Mouse (Mus musculus) cerebellum, adult 8-10 months (tissue): ENCODE data around the gene Usp26.

Source experiments
- DNase-seq: peaks from one replicate; pipeline ENCODE4 v3.0.0; 2022

The Usp26 gene

DNA sequence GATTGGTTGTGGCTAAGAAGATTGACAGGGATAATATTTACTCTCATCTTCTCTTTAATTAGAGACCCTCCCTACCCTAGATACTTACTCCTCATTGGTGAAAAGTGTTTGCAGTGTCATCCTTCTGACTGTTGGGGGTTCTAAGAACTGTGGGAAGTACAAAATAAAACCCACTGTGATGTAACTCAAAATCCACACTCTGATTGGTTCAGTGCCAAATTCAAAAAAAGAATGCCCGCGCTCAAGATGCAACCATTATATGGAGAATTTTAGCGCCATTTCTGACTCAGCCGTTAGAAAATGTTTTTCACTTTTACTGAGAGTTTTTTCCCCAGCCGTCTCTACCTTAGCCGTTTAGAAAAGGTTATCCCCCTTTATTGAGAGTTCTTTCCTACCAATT is at the start of gene Usp26:
Gene Usp26 (minus strand): TSS at position 101 of the 400 bp plus-strand sequence.
- no peak for DNase-seq

DNA sequence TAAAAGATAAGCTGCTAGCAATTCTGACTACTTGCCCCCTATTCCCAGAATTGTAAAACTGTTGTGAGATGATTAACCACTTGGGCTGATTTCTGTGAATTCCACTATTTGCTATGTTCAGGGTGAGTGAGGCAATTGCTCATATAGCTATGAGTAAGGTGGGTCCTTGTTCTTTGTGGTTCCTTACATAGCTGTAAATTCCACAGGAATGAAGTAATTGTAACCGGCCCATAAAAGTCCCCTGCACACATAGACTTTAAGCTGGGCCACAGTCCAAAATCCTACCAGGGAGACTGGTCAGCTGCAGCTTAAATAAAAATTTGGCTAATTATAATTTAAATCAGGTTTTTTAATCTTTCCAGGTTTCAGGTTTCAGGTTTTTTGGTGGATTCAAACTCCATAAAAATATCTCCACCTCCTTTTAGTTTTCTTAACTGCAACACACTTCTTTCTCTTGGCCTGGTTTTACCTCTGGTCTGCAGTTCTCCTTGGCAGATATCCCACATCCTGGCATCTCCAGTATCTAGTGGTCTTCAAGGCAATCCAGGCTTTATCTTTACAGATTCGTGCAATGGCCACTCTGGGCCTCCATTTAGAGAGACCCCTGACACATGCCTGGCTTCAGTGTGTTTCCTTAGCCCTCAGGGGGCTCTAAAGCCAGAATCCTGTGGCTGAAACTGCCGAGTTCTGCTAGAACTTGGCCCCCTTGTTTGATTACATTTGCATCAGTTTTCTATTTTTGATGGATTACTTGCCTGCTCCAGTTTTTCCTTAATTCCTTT is 13.6 kb upstream of the Usp26 start:
- no peak for DNase-seq

DNA sequence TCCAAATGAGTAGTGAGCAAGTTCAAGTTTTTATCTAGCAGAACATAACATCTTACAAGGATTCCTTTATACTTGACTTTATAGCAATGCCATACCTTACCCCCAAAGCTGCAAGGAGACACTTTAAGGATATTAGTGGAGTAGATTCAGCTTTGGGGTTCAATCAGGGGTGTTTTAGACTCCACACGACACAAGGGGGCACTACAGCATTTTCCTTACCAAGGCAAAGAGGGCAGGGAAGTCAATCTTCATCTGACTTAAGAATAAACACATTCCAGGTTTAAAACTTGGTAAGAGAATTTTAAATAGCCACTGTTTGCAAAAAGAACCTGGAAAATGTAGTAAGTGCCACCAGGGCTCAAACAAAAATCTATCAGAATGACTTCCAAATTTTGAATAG is 33.6 kb downstream of the Usp26 start:
- DNase-seq = no peak

DNA sequence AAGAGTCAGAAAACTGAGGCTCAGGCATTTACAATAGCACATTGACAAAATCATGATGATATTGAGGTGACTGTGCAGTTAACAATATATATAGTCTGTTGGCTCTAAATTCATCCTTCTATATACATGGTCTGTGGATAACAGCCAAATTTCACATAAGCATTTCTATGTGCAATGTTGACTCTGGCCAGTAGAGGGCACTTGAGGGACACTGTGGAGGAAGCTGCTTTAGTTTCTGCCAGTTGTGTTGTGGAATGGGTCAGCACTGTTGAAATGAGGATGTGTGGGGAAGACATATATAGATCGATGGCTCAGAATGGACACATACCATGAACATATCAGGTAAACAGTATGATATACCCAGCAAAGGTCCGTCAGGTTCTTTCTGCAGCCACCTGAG is 64.6 kb downstream of the Usp26 start:
- DNase-seq = peak; percentile 40

DNA sequence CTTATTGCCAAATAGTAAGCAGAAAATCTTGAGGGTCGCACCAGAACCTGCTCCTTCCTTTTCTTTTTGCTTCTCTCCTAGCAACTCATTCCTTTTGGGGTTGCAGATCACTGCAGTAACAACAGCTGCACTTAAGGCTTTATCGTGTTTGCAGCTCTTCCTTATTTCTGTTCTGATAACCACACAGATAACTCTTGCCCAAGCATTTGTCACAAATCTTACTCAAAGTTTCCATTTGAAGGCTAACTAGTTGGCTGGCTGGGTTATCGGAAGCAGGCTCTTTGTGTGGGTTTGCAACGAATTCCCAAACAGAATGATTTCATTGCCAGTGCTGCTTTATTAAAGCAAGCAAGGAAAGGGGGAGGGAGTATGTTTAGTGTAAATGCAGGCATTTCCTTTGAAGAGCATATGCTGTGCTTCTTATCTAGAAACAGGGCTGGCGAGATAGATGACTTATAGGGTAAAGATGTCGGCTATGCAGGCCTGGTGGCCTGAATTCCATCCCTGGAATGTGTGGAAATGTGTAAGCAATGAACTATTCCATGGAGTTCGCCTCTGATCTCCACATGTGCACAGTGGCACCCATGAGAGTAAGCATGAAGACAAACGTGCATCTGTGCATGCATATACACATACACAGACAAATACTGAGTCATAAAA is 86.8 kb downstream of the Usp26 start:
- DNase-seq = no peak

DNA sequence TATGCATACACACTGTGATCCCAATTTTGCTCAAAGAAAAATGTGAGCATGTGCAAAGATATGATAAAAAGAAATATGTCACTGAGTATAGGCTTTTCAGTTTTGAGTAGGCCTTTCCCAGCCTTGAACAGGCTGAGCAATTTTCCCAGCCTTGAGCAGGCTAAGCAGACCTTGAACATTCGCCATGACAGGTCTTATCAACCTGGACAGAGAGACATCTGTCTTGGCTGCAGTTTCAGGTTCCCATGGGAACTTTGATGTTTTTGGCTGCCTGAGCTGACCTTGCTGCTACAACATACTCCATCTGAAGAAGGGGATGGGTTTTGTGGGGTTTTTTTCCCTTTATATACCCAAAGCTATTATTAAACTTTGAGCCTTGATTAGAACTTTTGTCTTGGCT is 88.0 kb downstream of the Usp26 start:
- DNase-seq = no peak
